Mouse (Mus musculus): ENCODE data around the gene Iqch.

- TF ChIP-seq CTCF (IDR thresholded peaks at IDR 0.05; ENCODE audit: low read depth) (no peak), EP300 (IDR thresholded peaks at IDR 0.05; ENCODE audit: low read depth) (no peak)
Measured at GRCm38 (mm10) chr9:63503890-63504289, 98.4 kb downstream of the Iqch start.

All from liver, postnatal 0 days (tissue).